Mouse (Mus musculus) lung, adult 2 months (tissue): ENCODE measurements around the gene Bckdhb. TPM values are rescaled to one million over a fixed set of nuclear protein-coding genes. Genes with fewer than 3 reads are reported as not detected.
"Not testable (repeated sequence)": the region's sequence is repeated elsewhere in the genome, so short reads cannot be mapped to it uniquely, and the experiment has no call there.

Source experiments
- DNase-seq: peaks from one replicate; pipeline ENCODE4 v3.0.0; 2022
- H3K4me1 ChIP-seq: fragments of 200-500 bp; 2 replicates; pipeline ENCODE4 v1.6.1; 2011; ENCODE audit warnings: low read length; ENCODE audit not compliant: control insufficient read depth, insufficient read depth
- H3K4me3 ChIP-seq: fragments of 200-500 bp; replicated peaks from 2 replicates; pipeline ENCODE3; 2011; ENCODE audit warnings: low read depth, mild to moderate bottlenecking, control low read depth, low read length; ENCODE audit errors: extremely low read depth
- CTCF ChIP-seq: fragments of 200-500 bp; IDR thresholded peaks from 2 replicates; pipeline ENCODE4 v1.5.1; 2011; ENCODE audit warnings: mild to moderate bottlenecking, low read length, control low read depth; ENCODE audit not compliant: insufficient read depth
- POLR2A ChIP-seq: fragments of 200-500 bp; IDR thresholded peaks from 2 replicates; pipeline ENCODE4 v1.6.1; 2011; ENCODE audit warnings: low read depth, mild to moderate bottlenecking, control low read depth, low read length, borderline replicate concordance; ENCODE audit errors: extremely low read depth
- WGBS: fragments of 180-500 bp; shearing (Covaris S2); methylation state at CpG from one replicate; pipeline ENCODE4 v1.1.7; 2018; 5-methylcytosine and 5-hydroxymethylcytosine counted together
- polyA plus RNA-seq: library from polyadenylated mRNA; depleted of rRNA; stranded (reverse); fragments of >200 nt; gene quantifications from 2 replicates; pipeline ENCODE4 v1.2.3, GENCODE M21; 2012

The Bckdhb gene
- polyA plus RNA-seq, 1 experiment: 13.9 TPM

GRCm38 (mm10) chr9:84055125-84055807 lies 130.3 kb downstream of the Bckdhb start:
- Histone ChIP-seq H3K4me1 (no peaks in the 10 kb centered on the region), H3K4me3 (no peak overlapping the region)
- 90% methylated on average over 7 of the region's 7 CpGs for WGBS
- TF ChIP-seq CTCF: no peak
- TF ChIP-seq POLR2A: no peak
- no peak for DNase-seq

DNA sequence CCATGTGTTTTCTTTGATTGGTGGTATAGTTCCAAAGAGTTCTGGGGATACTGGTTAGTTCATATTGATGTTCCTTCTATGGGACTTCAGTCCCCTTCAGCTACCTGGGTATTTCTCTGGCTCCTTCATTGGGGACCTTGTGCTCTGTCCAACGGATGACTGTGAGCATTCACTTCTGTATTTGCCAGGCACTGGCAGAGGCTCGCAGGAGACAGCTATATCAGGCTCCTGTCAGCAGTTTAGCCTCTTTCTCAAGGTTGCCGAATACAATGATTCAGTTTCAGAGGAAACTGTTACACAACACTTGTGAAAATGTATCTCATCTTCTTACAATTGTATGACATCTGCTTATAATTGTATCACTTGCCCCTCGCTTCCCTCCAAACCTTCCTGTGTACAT lies 135.8 kb downstream of the Bckdhb start:
- not testable (repeated sequence) for DNase-seq, H3K4me1 ChIP-seq, H3K4me3 ChIP-seq
- 82% methylated on average over 4 of the region's 4 CpGs for WGBS

- Histone ChIP-seq H3K4me3 (no peak overlapping the region), H3K4me1 (no peaks in the 10 kb centered on the region)
- WGBS: 83% methylated on average over 3 of the region's 3 CpGs
- DNase-seq: no peak
- TF ChIP-seq CTCF: no peak
- TF ChIP-seq POLR2A: no peak
These were observed 138.7 kb downstream of the Bckdhb start for GRCm38 (mm10) chr9:84063617-84064016.

DNA sequence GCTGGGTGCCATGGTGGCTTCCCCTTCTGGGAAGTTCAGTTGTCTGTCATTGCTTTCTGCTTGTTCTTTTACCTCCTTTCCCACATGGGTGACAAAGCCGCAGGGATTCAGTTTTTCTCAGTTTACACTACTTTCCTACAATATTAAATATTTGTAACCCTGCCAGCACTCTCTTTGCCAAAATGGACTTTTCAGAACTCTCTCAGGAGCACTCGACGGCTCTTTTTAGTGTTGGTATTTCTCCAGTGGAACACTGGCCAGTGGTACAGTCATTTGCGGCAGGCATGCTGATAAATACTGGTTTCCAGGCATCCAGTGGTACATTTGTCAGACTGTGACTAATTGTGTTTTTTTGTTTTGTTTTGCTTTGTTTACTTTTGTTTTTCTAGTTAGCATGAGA lies 139.2 kb downstream of the Bckdhb start:
- no peak for DNase-seq
- Histone ChIP-seq H3K4me1 (no peaks in the 10 kb centered on the region), H3K4me3 (no peak overlapping the region)
- 47% methylated on average over 4 of the region's 4 CpGs for WGBS
- TF ChIP-seq CTCF: no peak
- no peak for TF ChIP-seq POLR2A

- DNase-seq: no peak
- no peak for TF ChIP-seq POLR2A
- H3K4me3 ChIP-seq: no peak overlapping the region
- H3K4me1 ChIP-seq: no peaks in the 10 kb centered on the region
- WGBS: 82% methylated on average over 6 of the region's 6 CpGs
These were observed 145.3 kb downstream of the Bckdhb start for GRCm38 (mm10) chr9:84070247-84070646.

DNA sequence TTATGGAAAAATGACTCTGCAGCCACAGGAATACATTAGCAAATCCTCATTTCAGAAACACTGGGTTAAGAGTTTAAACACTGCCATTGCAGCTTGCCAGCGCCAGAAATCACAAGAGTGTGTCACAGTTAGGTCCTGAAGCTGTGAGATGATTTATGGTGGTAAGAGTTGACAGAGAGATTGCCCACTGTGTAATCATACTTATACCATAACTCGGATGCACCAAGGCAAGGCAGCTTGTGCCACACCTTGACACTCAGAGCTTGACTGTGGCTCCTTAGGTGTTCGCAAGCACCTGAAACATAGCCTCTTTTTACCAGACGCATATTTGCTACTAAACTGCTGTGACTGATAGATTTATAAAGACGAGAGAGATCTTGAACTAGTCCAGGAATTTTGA lies 145.8 kb downstream of the Bckdhb start:
- H3K4me3 ChIP-seq: no peak overlapping the region
- no peak for DNase-seq
- H3K4me1 ChIP-seq: no peaks in the 10 kb centered on the region
- no peak for TF ChIP-seq POLR2A
- TF ChIP-seq CTCF: no peak
- 76% methylated on average over 5 of the region's 5 CpGs for WGBS

DNA sequence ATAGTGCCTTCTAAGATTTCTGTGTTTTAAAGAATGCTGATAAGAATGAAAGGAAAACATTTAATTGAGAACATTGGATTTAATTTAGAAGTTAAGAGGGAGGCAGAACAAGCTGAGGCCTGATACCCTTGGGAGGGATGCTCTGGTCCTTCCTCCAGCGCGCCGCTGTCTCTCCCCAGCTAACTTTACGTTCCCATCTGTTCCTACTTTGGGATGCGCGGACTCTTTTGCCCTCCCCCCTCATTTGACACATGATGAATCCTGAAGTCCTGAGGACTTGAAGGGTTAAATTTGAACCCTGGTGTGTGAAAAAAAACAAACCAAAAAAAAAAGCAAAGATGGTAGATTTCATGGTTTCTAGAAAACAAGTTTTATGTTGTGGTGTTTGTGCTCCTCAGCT lies 147.6 kb downstream of the Bckdhb start:
- 98% methylated on average over 6 of the region's 6 CpGs for WGBS
- Histone ChIP-seq H3K4me3 (no peak overlapping the region), H3K4me1 (no peaks in the 10 kb centered on the region)
- TF ChIP-seq CTCF (no peak), POLR2A (no peak)
- DNase-seq: no peak

GRCm38 (mm10) chr9:84073237-84073636 lies 148.3 kb downstream of the Bckdhb start:
- no peaks in the 10 kb centered on the region for H3K4me1 ChIP-seq
- TF ChIP-seq POLR2A: no peak
- no peak for TF ChIP-seq CTCF
- no peak for DNase-seq
- no peak overlapping the region for H3K4me3 ChIP-seq
- WGBS: 89% methylated on average over 9 of the region's 9 CpGs

- 53% methylated on average over 4 of the region's 4 CpGs for WGBS
- no peak for TF ChIP-seq CTCF
- no peak for TF ChIP-seq POLR2A
- no peak overlapping the region for H3K4me3 ChIP-seq
- no peaks in the 10 kb centered on the region for H3K4me1 ChIP-seq
- DNase-seq: no peak
These were observed 158.6 kb downstream of the Bckdhb start for GRCm38 (mm10) chr9:84083551-84083950.

DNA sequence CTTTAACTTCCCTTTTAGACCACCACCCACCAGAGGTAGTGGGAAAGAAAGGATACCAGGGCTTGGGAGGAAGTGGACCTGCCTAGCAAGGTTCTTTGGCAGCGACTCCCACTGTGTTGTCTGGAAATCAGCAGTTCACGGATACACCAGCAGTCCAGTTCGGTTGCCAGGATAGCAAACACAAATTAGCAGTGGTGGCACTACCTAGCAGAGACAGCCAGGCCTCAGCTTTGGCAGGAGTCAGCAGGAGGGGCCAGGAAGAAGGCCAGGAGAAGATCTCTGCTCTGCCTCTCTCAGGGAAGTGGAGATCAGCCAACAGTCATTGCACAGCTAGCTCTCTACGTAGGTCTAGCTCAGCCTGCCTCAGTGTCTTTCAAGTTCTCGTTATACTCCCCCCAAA lies 159.7 kb downstream of the Bckdhb start:
- DNase-seq: no peak
- no peak for TF ChIP-seq CTCF
- no peak for TF ChIP-seq POLR2A

More for the DNA sequence above, 159.7 kb downstream of the Bckdhb start:
- Histone ChIP-seq H3K4me3 (no peak overlapping the region), H3K4me1 (no peaks in the 10 kb centered on the region)
- 87% methylated on average over 5 of the region's 5 CpGs for WGBS
